Mouse (Mus musculus): ENCODE data around the gene Slc43a2. TPM values are rescaled to one million over a fixed set of nuclear protein-coding genes. Genes with fewer than 3 reads are reported as not detected.
"Not testable (repeated sequence)": the region's sequence is repeated elsewhere in the genome, so short reads cannot be mapped to it uniquely, and the experiment has no call there.

Gene Slc43a2
- total RNA-seq, 2 experiments from 2014 or later: 38.3 to 47.5 TPM

DNA sequence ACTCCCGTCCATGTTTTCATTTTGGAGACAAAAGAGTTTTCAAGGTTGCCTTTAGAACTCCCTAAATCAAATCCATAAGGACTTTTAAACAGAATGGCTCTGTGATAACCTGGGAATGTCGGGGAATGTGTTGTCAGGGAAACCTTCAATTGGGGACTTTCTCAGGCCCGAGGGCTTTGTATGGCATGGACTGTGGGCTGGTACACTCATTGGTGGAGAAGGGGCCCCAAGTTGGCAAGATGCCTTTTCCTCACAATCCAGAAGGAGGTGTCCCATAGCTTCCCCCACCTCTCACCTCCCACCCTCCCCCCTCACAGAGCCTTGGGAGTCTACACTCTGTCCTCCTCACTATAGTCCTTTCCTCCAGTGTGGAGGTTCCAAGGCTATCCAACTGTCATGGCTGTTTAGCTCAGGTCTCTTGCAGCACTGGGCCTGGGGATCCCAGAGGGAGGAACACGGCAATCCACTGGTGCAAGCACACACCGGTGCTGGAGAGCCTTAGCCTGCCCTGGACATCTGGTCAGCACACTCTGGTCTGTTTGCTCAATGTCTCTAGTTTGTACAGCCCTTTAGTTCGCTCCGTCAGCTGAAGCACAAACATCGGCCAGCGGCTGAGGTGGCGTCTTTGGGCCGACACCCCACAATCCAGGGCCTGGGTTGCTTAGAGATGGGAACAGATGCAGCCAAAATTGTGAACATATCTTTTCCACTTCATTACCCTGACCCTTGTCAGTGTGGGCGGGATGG, 18.9 kb downstream of the Slc43a2 start:
- DNase-seq (ENCODE audit: low spot score in 2 of 2): no peak

- no peak for DNase-seq (ENCODE audit: low spot score in 2 of 2)
Measured at GRCm38 (mm10) chr11:75551321-75551720, 19.8 kb downstream of the Slc43a2 start.

DNA sequence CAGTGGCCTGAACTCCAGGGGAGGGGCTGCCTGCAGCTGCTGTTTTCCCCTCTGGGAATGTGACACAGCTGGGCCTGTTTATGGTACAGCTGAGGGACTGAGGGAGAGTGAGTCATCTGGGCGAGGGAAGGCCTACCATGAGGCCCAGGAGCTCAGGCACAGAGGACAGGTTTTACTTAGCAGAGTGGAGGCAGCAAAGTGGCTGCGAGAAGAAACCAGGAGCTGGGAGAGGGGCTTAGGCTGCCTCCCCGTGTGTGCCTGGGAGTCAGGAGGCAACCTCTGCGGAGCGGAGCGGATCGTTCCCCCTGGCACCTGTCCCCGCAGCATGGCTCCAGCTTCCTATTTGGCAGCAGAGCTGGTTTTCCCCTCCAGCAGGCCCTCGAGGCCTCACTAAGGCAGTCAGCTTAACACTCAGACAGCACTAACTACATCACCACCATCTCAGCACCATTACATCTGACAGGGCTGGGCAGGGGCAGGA, 20.5 kb downstream of the Slc43a2 start:
- DNase-seq (ENCODE audit: low spot score in 2 of 2): no peak

GRCm38 (mm10) chr11:75552906-75553482, 21.5 kb downstream of the Slc43a2 start:
- no peak for DNase-seq (ENCODE audit: low spot score in 2 of 2)

- not testable (repeated sequence) for DNase-seq (ENCODE audit: low spot score in 2 of 2)
Measured at GRCm38 (mm10) chr11:75556006-75556405, 24.5 kb downstream of the Slc43a2 start.

DNA sequence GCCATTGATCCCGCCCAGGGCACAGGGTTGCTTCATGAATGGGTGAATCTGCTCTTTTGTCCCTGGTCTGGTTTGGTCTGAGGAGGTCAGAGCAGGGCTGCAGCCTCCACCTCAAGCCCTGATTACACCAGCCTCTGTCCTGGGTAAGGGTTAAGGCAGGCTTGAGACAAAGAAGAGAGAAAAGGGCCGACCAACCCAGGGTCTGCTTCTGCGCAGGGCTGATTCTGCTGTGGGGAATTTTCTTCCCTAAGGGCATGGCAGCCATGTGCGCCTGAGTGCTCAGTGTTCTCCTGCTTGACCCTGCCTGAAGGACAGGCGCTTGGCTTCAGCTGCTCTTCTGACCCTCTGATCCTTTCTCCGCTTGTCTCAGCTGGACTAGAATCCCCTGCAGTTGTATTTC, 25.6 kb downstream of the Slc43a2 start:
- DNase-seq (ENCODE audit: low spot score in 2 of 2): no peak

GRCm38 (mm10) chr11:75558101-75558500, 26.6 kb downstream of the Slc43a2 start:
- DNase-seq (ENCODE audit: low spot score in 2 of 2): no peak

DNA sequence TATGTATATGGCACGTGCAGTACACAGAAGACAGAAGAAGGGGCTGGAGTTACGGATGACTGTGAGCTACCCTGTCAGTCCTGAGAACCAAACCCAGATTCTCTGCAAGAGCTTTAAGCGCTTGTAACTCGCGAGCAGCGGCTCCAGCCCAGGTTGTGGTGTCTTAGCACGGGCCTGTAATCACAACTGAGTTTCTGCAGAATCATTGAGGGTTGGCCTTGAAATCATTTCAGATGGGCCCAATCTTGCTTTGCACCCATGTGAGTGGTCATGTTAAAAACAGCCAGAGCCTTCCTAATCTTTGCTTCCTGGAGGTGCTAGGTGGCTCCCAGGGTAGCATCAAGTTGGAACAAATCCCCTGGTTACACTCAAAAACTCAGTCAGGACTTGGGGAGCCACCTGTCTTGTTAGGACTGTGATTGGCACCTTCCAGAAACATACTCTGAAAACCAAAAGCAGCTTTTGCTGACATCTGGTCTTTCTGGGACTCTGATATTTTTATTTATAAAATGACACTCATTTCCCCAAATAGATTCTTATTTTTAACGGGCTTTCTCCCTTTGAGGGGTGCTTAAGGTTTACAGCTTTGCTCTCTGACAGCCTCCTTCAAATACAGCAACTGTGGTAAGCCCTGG, 28.5 kb downstream of the Slc43a2 start:
- DNase-seq (ENCODE audit: low spot score in 2 of 2): no peak

GRCm38 (mm10) chr11:75560530-75561409, 29.3 kb downstream of the Slc43a2 start:
- no peak for DNase-seq (ENCODE audit: low spot score in 2 of 2)

- DNase-seq (ENCODE audit: low spot score in 2 of 2): no peak
Measured at GRCm38 (mm10) chr11:75561410-75561791, 29.9 kb downstream of the Slc43a2 start.

GRCm38 (mm10) chr11:75562840-75563239, 31.3 kb downstream of the Slc43a2 start:
- DNase-seq (ENCODE audit: low spot score in 2 of 2): no peak

GRCm38 (mm10) chr11:75563851-75564548, 32.5 kb downstream of the Slc43a2 start:
- DNase-seq (ENCODE audit: low spot score in 2 of 2): no peak

DNA sequence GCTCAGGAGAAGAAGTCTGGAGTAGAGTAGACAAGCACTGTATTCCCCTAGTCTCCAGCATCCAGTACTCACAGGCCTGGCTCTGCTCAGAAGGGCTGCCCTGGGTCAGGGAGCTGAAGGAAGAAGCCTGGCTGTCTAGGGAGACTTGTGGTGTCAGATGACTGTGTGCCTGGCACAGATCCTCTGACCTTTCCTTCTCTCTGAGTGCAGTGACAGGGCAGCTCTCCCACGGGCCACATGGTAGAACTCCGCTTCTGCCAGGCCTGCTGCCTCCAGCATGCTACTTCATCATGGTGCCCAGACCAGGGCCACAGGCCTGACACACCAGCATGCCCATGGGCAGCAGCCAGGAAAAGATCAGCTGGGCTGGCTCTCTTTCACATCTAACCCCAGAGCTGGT, 34.4 kb downstream of the Slc43a2 start:
- no peak for DNase-seq (ENCODE audit: low spot score in 2 of 2)

- no peak for DNase-seq (ENCODE audit: low spot score in 2 of 2)
Measured at GRCm38 (mm10) chr11:75566276-75567196, 35.0 kb downstream of the Slc43a2 start.

DNA sequence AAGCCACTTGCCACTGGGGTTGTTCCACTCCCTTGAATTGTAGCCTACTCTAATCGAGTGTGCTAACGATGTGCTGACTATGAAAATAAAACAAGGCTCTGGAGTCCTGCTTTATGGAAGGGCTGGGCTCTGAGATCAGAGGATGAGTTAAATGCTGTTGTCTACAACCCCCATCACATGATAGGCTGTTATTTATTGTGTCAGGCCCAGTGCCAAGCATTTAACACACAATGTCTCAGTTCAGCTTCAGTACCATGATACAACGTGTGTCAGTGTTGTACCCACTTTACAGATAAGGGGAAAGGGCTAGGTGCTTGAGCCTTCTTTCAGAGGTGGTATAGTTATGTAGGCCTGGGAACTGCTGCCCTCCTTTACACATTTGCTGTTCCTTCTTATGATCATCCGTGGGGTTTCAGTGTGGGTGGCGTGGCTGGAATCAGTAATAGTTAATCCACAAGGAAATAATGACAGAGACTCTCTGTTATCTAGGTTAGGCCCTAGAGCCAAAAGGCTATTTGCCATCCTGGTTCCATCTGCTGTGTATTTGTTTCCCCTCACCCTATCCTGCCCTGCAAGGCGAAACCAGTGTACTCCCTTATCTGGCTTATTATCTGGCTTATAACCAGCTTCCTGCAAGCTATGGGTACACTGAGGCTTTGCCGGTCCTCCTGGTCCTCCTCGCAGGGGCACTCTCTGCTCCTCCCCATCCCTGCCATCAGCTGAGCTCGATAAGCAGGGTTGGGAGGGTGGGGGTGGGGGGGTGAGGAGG, 36.0 kb downstream of the Slc43a2 start:
- DNase-seq (ENCODE audit: low spot score in 2 of 2): no peak

DNA sequence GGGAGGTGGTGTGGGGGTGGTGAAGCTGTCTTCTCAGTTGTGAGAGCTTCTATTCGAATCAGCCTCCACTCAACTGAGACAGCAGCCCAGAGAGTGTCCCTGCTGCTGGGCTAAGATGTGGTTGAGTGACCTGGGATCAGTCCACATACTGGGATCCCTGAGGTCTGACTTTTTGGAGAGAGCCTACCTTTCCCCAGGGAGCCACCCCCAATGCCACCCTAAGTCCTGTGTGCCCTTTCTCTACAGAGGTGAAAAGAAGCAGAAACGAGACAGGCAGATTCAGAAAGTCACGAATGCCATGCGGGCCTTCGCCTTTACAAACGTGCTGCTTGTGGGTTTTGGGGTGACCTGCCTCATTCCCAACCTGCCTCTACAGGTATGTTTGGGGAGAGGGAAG, 36.6 kb downstream of the Slc43a2 start:
- no peak for DNase-seq (ENCODE audit: low spot score in 2 of 2)

DNA sequence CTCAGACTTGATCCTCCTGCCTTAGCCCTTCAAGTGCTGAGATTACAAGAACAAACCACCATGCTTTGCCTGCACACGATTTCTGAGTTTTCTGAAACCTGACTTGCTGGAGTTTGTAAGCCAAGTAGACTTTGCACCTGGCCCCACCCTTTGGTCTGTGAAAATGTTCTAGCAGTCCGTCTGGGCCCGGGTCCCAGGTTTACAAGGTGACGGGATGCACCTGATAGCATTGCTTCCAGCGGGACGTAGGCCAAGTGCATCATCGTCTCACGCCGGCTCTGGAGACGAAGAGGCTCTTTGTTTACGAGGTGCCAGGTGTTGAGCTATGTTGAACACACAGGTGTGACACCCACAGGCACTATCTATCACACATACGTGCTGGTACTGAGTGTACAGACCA, 37.5 kb downstream of the Slc43a2 start:
- DNase-seq (ENCODE audit: low spot score in 2 of 2): no peak

DNA sequence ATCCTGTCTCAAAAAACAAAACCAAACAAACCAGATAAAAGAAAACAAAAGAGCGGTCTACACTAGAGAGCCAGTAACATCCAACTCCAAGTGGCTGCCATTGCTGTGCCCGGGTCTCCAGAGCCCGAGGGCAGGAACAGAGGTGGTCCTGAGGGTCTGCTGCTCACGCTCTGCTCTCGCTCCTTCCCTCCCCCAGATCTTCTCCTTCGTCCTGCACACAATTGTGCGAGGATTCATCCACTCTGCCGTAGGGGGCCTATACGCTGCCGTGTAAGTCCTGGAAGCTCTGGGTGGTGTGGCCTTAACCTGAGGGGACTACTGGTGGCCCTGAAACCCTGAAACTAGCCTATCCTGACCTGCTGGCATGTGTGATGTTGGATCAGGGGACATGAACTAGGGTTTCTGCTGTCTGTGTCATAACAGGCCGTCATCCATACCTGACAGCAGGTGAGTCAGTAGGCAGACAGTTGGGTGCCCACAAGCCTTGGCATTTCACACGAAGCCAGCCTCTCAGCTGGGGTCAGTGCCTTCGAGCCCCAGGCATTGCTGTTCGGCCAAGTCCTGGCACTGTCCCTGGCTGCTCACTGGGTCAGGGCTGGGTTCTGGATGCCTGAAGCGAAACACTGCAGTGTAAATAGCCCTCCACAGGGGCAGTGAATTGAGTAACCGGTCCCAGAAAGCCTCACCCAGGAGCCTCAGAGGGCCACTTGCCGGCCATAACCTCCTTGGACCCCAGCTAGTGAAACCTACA, 39.1 kb downstream of the Slc43a2 start:
- DNase-seq (ENCODE audit: low spot score in 2 of 2): no peak

Measured in layer of hippocampus, postnatal 10 days (tissue).